In the genomic region with DNA sequence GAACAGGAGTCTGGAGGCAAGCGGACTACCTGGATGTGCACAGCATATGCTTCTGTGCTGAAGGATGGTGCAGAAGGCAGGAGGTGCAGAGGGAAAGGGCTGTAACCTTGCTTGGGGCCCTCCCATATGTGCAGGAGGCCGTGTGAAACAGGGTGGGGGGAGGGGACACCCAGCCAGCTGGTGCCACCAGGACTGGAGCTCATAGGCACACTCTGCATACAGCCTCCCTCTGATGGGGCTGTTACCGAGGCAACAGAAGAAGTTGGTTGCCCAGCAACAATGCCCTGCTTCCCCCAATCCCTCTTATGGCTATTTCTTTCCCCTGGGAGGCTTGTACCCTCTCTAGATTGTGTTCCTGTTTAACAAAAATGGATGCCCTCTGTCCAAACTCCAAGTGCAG, we compare ENCODE assay signal across 9 mouse cellular contexts. TPM values are rescaled to one million over a fixed set of nuclear protein-coding genes. Genes with fewer than 3 reads are reported as not detected.
DNase-seq lines count a peak whose midpoint lies in the region; ATAC-seq and TF ChIP-seq lines count a peak whose summit lies in the region.
"Had no signal": no experiment of that assay in that cellular context is flagged by ENCODE, and none has a peak within 500 bp of the region (broad histone marks: within the 10 kb centered on the region; RNA-seq: fewer than 3 reads in every experiment).

No protein-coding gene starts in this region.

- no peak for DNase-seq in frontal cortex, postnatal 25 days (ENCODE audit: low spot score in 2 of 2)
- peak; percentile 72 for DNase-seq in hindbrain, postnatal 0 days (ENCODE audit: low spot score)
- DNase-seq in right cerebral cortex, postnatal 4 days: peak; percentile 59
- no peak for DNase-seq in thymus, adult 18-20 months
- DNase-seq in heart, adult 2 months: no peak
- DNase-seq in heart, adult 18-20 months: no peak
- DNase-seq: lung, postnatal 4 days had no signal

- no peak overlapping the region for H3K4me3 ChIP-seq in hindbrain, postnatal 0 days (ENCODE audit: low read length)
- H3K4me3 ChIP-seq in midbrain, embryonic 12.5 days: no peak overlapping the region
- no peak overlapping the region for H3K4me3 ChIP-seq in heart, adult 2 months

- TF ChIP-seq CTCF in hindbrain, postnatal 0 days (IDR thresholded peaks at IDR 0.05; ENCODE audit: low read depth): no peak
- TF ChIP-seq CTCF in heart, adult 2 months (IDR thresholded peaks at IDR 0.05): no peak

- H3K27ac ChIP-seq in hindbrain, postnatal 0 days: peak overlapping the region; percentile 48
- peak overlapping the region; percentile 58 for H3K27ac ChIP-seq in midbrain, embryonic 12.5 days (replicated peaks)
- H3K27ac ChIP-seq in heart, adult 2 months: no peak overlapping the region

- 32% methylated on average over 3 of the region's 3 CpGs for WGBS in hindbrain, postnatal 0 days
- 41% methylated on average over 3 of the region's 3 CpGs for WGBS in midbrain, embryonic 12.5 days
- WGBS in heart, adult 2 months: 75% methylated on average over 3 of the region's 3 CpGs

- ATAC-seq in frontal cortex, adult (ENCODE audit: low TSS enrichment): peak; percentile 82
- ATAC-seq in hindbrain, postnatal 0 days: peak; percentile 71
- peak; percentile 90 for ATAC-seq in midbrain, embryonic 12.5 days (ENCODE audit: low FRiP score, low read depth)

- peaks cover 12% of the 10 kb centered on the region for H3K4me1 ChIP-seq in hindbrain, postnatal 0 days (ENCODE audit: insufficient read depth, low read length)
- peaks cover 20% of the 10 kb centered on the region for H3K4me1 ChIP-seq in midbrain, embryonic 12.5 days
- peaks cover 1% of the 10 kb centered on the region for H3K4me1 ChIP-seq in heart, adult 2 months (ENCODE audit: control insufficient read depth, insufficient read depth, low read length)

- no peaks in the 10 kb centered on the region for H3K9me3 ChIP-seq in hindbrain, postnatal 0 days (ENCODE audit: low read length)
- H3K9me3 ChIP-seq in midbrain, embryonic 12.5 days: no peaks in the 10 kb centered on the region

- no peak for TF ChIP-seq EP300 in heart, adult 2 months (IDR thresholded peaks at IDR 0.05; ENCODE audit: insufficient read depth, low read depth, low read length)

- intact Hi-C loops in heart, adult 2 months (cut with DNase I): loop anchor here (5.0 to 10.0 kb wide), 3 partner anchors 223 to 590 kb away; no protein-coding TSS in a partner anchor

- no peak for TF ChIP-seq POLR2A in heart, adult 2 months (IDR thresholded peaks at IDR 0.05; ENCODE audit: insufficient read depth, low read depth, low read length)

- no peaks in the 10 kb centered on the region for H3K36me3 ChIP-seq in hindbrain, postnatal 0 days (ENCODE audit: insufficient read depth, low read length)
- H3K36me3 ChIP-seq in midbrain, embryonic 12.5 days: no peaks in the 10 kb centered on the region
- H3K36me3 ChIP-seq in heart, adult 2 months (ENCODE audit: control insufficient read depth, insufficient read depth, low read length): no peaks in the 10 kb centered on the region

- no peak overlapping the region for H3K9ac ChIP-seq in hindbrain, postnatal 0 days (replicated peaks; ENCODE audit: low read length)
- H3K9ac ChIP-seq in midbrain, embryonic 12.5 days (replicated peaks): no peak overlapping the region
- no peak overlapping the region for H3K9ac ChIP-seq in heart, adult 2 months (ENCODE audit: low read depth, low read length)

- H3K27me3 ChIP-seq in hindbrain, postnatal 0 days (ENCODE audit: insufficient read depth, low read length): no peaks in the 10 kb centered on the region
- H3K27me3 ChIP-seq in midbrain, embryonic 12.5 days: 0 out of 2 replicates have a peak, but pooled peaks cover 2% of the 10 kb centered on the region
- H3K27me3 ChIP-seq in heart, adult 2 months (ENCODE audit: control insufficient read depth, insufficient read depth, low read length): no peaks in the 10 kb centered on the region

- no peaks in the 10 kb centered on the region for H3K79me2 ChIP-seq in heart, adult 2 months (replicated peaks; ENCODE audit: control insufficient read depth, insufficient read depth, low read length)

- no peak overlapping the region for H3K4me2 ChIP-seq in hindbrain, postnatal 0 days (ENCODE audit: low read depth, low read length)
- H3K4me2 ChIP-seq in midbrain, embryonic 12.5 days (replicated peaks): no peak overlapping the region

RNA-seq across cellular contexts. Expression of a gene that starts 17.8 kb away (rescaled TPM):
- total RNA-seq in hindbrain, postnatal 0 days (2014; rRNA removed): 42.6 and 47.2 TPM in 2 replicates
- polyA plus RNA-seq in hindbrain, postnatal 0 days (2015; fragmentation: Nextera tagmentation; extraction: Ambion mirVana): 24.7 and 25.0 TPM in 2 replicates
- polyA plus RNA-seq in midbrain, embryonic 12.5 days (2016; fragmentation: Nextera tagmentation; extraction: Ambion mirVana): 28.9 and 34.0 TPM in 2 replicates
- total RNA-seq in heart, adult 2 months (2021): 10 to 100 TPM; 10.1 to 11.6 TPM
- 16.4 and 17.2 TPM in 2 replicates for polyA plus RNA-seq in heart, adult 2 months (2012; rRNA removed)
- total RNA-seq in heart, adult 18-20 months (2021): 10 to 100 TPM; 13.3 to 13.8 TPM

Comparison
In these comparisons a context has a peak if more than half of its experiments do, and no peak if none do; other contexts are left out.
1. DNase-seq: peak in hindbrain, postnatal 0 days (single experiment) and right cerebral cortex, postnatal 4 days (single experiment); none in frontal cortex, postnatal 25 days (0 of 2), thymus, adult 18-20 months (0 of 2), heart, adult 2 months (0 of 2) and heart, adult 18-20 months (0 of 2).
2. Peak in every context shown above with its lines, with median percentiles within 50 percentile points of each other: ATAC-seq.